In the genomic region with DNA sequence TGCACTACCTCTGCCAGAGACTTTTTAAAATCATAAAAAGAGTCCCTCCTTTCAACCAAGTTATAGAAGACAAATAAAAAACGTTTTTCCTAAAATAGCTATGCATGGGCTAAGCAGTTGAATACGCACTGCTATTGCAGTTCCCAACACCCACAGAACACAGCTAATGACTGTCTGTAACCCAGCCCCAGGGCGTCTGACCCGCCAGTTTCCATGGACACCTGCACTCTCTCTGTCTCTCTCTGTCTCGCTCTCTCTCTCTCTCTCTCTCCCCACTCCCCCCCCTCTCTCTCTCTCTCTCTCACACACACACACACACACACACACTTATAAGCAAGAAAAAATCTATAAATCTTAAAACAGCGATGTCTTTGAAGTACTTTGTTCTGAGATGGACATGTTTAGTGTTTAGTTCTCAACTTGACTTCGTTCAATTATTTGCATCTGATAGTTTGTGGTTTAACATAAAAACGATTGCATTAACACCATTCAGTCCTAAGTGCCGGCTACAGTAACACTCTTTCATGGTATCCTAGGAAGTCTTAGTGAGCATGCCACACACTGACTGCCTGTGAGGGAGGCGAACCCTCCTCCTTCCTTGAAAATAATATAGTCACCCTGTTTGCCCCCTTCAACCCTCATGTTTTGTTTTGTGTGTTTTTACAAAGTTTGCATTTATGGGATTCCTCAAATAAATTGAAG, we compare ENCODE assay signal across 10 mouse cellular contexts.
DNase-seq lines count a peak whose midpoint lies in the region; ATAC-seq lines count a peak whose summit lies in the region.
"Had no signal": no experiment of that assay in that cellular context is flagged by ENCODE, and none has a peak within 500 bp of the region (broad histone marks: within the 10 kb centered on the region; RNA-seq: fewer than 3 reads in every experiment).

No protein-coding gene starts in this region.

- H3K9ac ChIP-seq in forebrain, embryonic 15.5 days (replicated peaks) = no peak overlapping the region
- no peak overlapping the region for H3K9ac ChIP-seq in limb, embryonic 13.5 days
- no peak overlapping the region for H3K9ac ChIP-seq in neural tube, embryonic 13.5 days
- H3K9ac ChIP-seq: lung, embryonic 15.5 days had no signal

- H3K9me3 ChIP-seq in embryonic facial prominence, embryonic 10.5 days = no peaks in the 10 kb centered on the region
- no peaks in the 10 kb centered on the region for H3K9me3 ChIP-seq in forebrain, embryonic 15.5 days
- no peaks in the 10 kb centered on the region for H3K9me3 ChIP-seq in limb, embryonic 13.5 days
- H3K9me3 ChIP-seq in neural tube, embryonic 13.5 days = no peaks in the 10 kb centered on the region
- no peaks in the 10 kb centered on the region for H3K9me3 ChIP-seq in heart, embryonic 10.5 days
- H3K9me3 ChIP-seq: lung, embryonic 15.5 days had no signal

- peak; percentile 69 for DNase-seq in embryonic facial prominence, embryonic 10.5 days (ENCODE audit: low spot score)
- DNase-seq in urinary bladder, adult 18-20 months (ENCODE audit: low spot score in 2 of 2) = no peak
- no peak for DNase-seq in heart, embryonic 10.5 days (ENCODE audit: low spot score)
- DNase-seq in layer of hippocampus, adult 9-11 months = no peak
- DNase-seq: cerebellum, postnatal 14 days had no signal

- ATAC-seq in forebrain, embryonic 15.5 days (replicated peaks) = peak; percentile 78
- ATAC-seq in limb, embryonic 13.5 days (ENCODE audit: low FRiP score, low read depth) = peak; percentile 40; the same call in 1 of the 2 replicates
- ATAC-seq in neural tube, embryonic 13.5 days (ENCODE audit: low read depth) = peak; percentile 78
- ATAC-seq: inflammation-experienced regulatory T-cells, adult 6 months had no signal

- no peak overlapping the region for H3K4me2 ChIP-seq in forebrain, embryonic 15.5 days (replicated peaks)
- H3K4me2 ChIP-seq in limb, embryonic 13.5 days (replicated peaks) = no peak overlapping the region
- H3K4me2 ChIP-seq in neural tube, embryonic 13.5 days = no peak overlapping the region
- H3K4me2 ChIP-seq: lung, embryonic 15.5 days had no signal

- no peaks in the 10 kb centered on the region for H3K27me3 ChIP-seq in embryonic facial prominence, embryonic 10.5 days (replicated peaks; ENCODE audit: low read depth, poor library complexity, severe bottlenecking)
- H3K27me3 ChIP-seq in forebrain, embryonic 15.5 days = no peaks in the 10 kb centered on the region
- no peaks in the 10 kb centered on the region for H3K27me3 ChIP-seq in limb, embryonic 13.5 days
- no peaks in the 10 kb centered on the region for H3K27me3 ChIP-seq in neural tube, embryonic 13.5 days
- no peaks in the 10 kb centered on the region for H3K27me3 ChIP-seq in heart, embryonic 10.5 days (ENCODE audit: insufficient read depth, poor library complexity, severe bottlenecking)
- H3K27me3 ChIP-seq: lung, embryonic 15.5 days had no signal

- H3K4me3 ChIP-seq in embryonic facial prominence, embryonic 10.5 days = no peak overlapping the region
- no peak overlapping the region for H3K4me3 ChIP-seq in forebrain, embryonic 15.5 days
- H3K4me3 ChIP-seq in limb, embryonic 13.5 days = no peak overlapping the region
- no peak overlapping the region for H3K4me3 ChIP-seq in neural tube, embryonic 13.5 days
- no peak overlapping the region for H3K4me3 ChIP-seq in heart, embryonic 10.5 days
- H3K4me3 ChIP-seq: lung, embryonic 15.5 days had no signal

- peaks cover 47% of the 10 kb centered on the region for H3K4me1 ChIP-seq in embryonic facial prominence, embryonic 10.5 days
- peaks cover 17% of the 10 kb centered on the region; the same call in 1 of the 2 replicates for H3K4me1 ChIP-seq in forebrain, embryonic 15.5 days
- peaks cover 17% of the 10 kb centered on the region for H3K4me1 ChIP-seq in limb, embryonic 13.5 days
- H3K4me1 ChIP-seq in neural tube, embryonic 13.5 days (replicated peaks) = peaks cover 20% of the 10 kb centered on the region
- H3K4me1 ChIP-seq in heart, embryonic 10.5 days = peaks cover 8% of the 10 kb centered on the region; the same call in 1 of the 2 replicates

- peak overlapping the region; percentile 40 for H3K27ac ChIP-seq in embryonic facial prominence, embryonic 10.5 days (replicated peaks)
- no peak overlapping the region for H3K27ac ChIP-seq in forebrain, embryonic 15.5 days (replicated peaks)
- no peak overlapping the region for H3K27ac ChIP-seq in limb, embryonic 13.5 days
- peak overlapping the region; percentile 1; the same call in 1 of the 2 replicates for H3K27ac ChIP-seq in neural tube, embryonic 13.5 days (replicated peaks)
- H3K27ac ChIP-seq in heart, embryonic 10.5 days = no peak overlapping the region
- H3K27ac ChIP-seq: lung, embryonic 15.5 days had no signal

- 29% methylated on average over 10 of the region's 10 CpGs for WGBS in embryonic facial prominence, embryonic 10.5 days
- 17% methylated on average over 10 of the region's 10 CpGs for WGBS in forebrain, embryonic 15.5 days
- WGBS in limb, embryonic 13.5 days = 23% methylated on average over 10 of the region's 10 CpGs
- WGBS in neural tube, embryonic 13.5 days = 6% methylated on average over 10 of the region's 10 CpGs
- 51% methylated on average over 10 of the region's 10 CpGs for WGBS in heart, embryonic 10.5 days

- H3K36me3 ChIP-seq in embryonic facial prominence, embryonic 10.5 days (replicated peaks) = no peaks in the 10 kb centered on the region
- no peaks in the 10 kb centered on the region for H3K36me3 ChIP-seq in forebrain, embryonic 15.5 days
- no peaks in the 10 kb centered on the region for H3K36me3 ChIP-seq in limb, embryonic 13.5 days
- H3K36me3 ChIP-seq in neural tube, embryonic 13.5 days = no peaks in the 10 kb centered on the region
- H3K36me3 ChIP-seq in heart, embryonic 10.5 days = no peaks in the 10 kb centered on the region
- H3K36me3 ChIP-seq: lung, embryonic 15.5 days had no signal

Comparison
In these comparisons a context has a peak if more than half of its experiments do, and no peak if none do; other contexts are left out.
1. H3K27ac ChIP-seq: peak in embryonic facial prominence, embryonic 10.5 days (single experiment) and neural tube, embryonic 13.5 days (single experiment); none in forebrain, embryonic 15.5 days (single experiment), limb, embryonic 13.5 days (single experiment) and heart, embryonic 10.5 days (single experiment).
2. Peak in every context shown above with its lines, with median percentiles within 50 percentile points of each other: ATAC-seq.